Mouse (Mus musculus): ENCODE measurements around the gene Cit.

The Cit gene

GRCm38 (mm10) chr5:115918597-115919351 is 73.7 kb downstream of the Cit start:
- DNase-seq: no peak

- DNase-seq: no peak
These were observed 76.9 kb downstream of the Cit start for GRCm38 (mm10) chr5:115921990-115922389.

GRCm38 (mm10) chr5:115924946-115925345 is 79.9 kb downstream of the Cit start:
- DNase-seq: no peak

- DNase-seq: no peak
These were observed 83.9 kb downstream of the Cit start for GRCm38 (mm10) chr5:115928786-115929507.

GRCm38 (mm10) chr5:115932325-115932724 is 87.2 kb downstream of the Cit start:
- no peak for DNase-seq

GRCm38 (mm10) chr5:115936851-115937250 is 91.8 kb downstream of the Cit start:
- DNase-seq: no peak

GRCm38 (mm10) chr5:115937566-115937965 is 92.5 kb downstream of the Cit start:
- no peak for DNase-seq

GRCm38 (mm10) chr5:115938999-115939398 is 93.9 kb downstream of the Cit start:
- no peak for DNase-seq

- DNase-seq: no peak
These were observed 97.3 kb downstream of the Cit start for GRCm38 (mm10) chr5:115942389-115942788.

- no peak for DNase-seq
These were observed 99.9 kb downstream of the Cit start for GRCm38 (mm10) chr5:115944791-115945490.

- no peak for DNase-seq
These were observed 102.7 kb downstream of the Cit start for GRCm38 (mm10) chr5:115947622-115948353.

GRCm38 (mm10) chr5:115950936-115951335 is 105.9 kb downstream of the Cit start:
- no peak for DNase-seq

GRCm38 (mm10) chr5:115953173-115953572 is 108.1 kb downstream of the Cit start:
- no peak for DNase-seq

GRCm38 (mm10) chr5:115954084-115954483 is 109.0 kb downstream of the Cit start:
- DNase-seq: no peak

GRCm38 (mm10) chr5:115954549-115954948 is 109.5 kb downstream of the Cit start:
- DNase-seq: no peak

- DNase-seq: no peak
These were observed 110.1 kb downstream of the Cit start for GRCm38 (mm10) chr5:115955131-115955530.

- DNase-seq: no peak
These were observed 111.0 kb downstream of the Cit start for GRCm38 (mm10) chr5:115956048-115956447.

- no peak for DNase-seq
These were observed 112.1 kb downstream of the Cit start for GRCm38 (mm10) chr5:115957177-115957576.

- DNase-seq: no peak
These were observed 113.3 kb downstream of the Cit start for GRCm38 (mm10) chr5:115958344-115958743.

- no peak for DNase-seq
These were observed 113.7 kb downstream of the Cit start for GRCm38 (mm10) chr5:115958814-115959213.

GRCm38 (mm10) chr5:115961809-115962208 is 116.7 kb downstream of the Cit start:
- DNase-seq: no peak

- DNase-seq: no peak
These were observed 126.2 kb downstream of the Cit start for GRCm38 (mm10) chr5:115971236-115971635.

- no peak for DNase-seq
These were observed 130.6 kb downstream of the Cit start for GRCm38 (mm10) chr5:115975672-115976071.

Measured in spleen, adult 18-20 months (tissue).